Mouse (Mus musculus) forebrain, embryonic 14.5 days (tissue): ENCODE measurements at regions not wholly inside any gene's neighbourhood (a gene's known extent, or its start where the extent isn't known, plus 50 kb on each side); places are given as distances from the start of the nearest gene placed in this dataset.

Experiments used
- ATAC-seq: fragments of 200-750 bp; cut with Nextera tagmentation; 2 replicates; pipeline ENCODE4 v1.8.0; 2017; ENCODE audit warnings: mild to moderate bottlenecking, moderate library complexity
- DNase-seq: peaks from one replicate; pipeline ENCODE4 v3.0.0-alpha.2; 2015; ENCODE audit warnings: low spot score
- H3K27ac ChIP-seq: fragments of 300-500 bp; sonication (generic); 2 replicates; pipeline ENCODE4 v1.5.1; 2014; ENCODE audit warnings: low read depth, mild to moderate bottlenecking, control low read depth, low read length, moderate library complexity
- H3K27me3 ChIP-seq: fragments of 300-500 bp; sonication (generic); replicated peaks from 2 replicates; pipeline ENCODE4 v1.6.1; 2014; ENCODE audit warnings: low read length, control low read depth, mixed read lengths; ENCODE audit not compliant: control insufficient read depth, insufficient read depth
- H3K36me3 ChIP-seq: fragments of 300-500 bp; sonication (generic); 2 replicates; pipeline ENCODE4 v1.6.1; 2014; ENCODE audit warnings: low read length, control low read depth; ENCODE audit not compliant: control insufficient read depth, insufficient read depth
- H3K4me1 ChIP-seq: fragments of 300-500 bp; sonication (generic); 2 replicates; pipeline ENCODE4 v1.6.1; 2014; ENCODE audit warnings: antibody characterized with exemption, low read length, control low read depth; ENCODE audit not compliant: control insufficient read depth, insufficient read depth
- H3K4me2 ChIP-seq: fragments of 300-500 bp; sonication (generic); 2 replicates; pipeline ENCODE4 v1.6.1; 2014; ENCODE audit warnings: mild to moderate bottlenecking, control low read depth, low read length
- H3K4me3 ChIP-seq: fragments of 300-500 bp; sonication (generic); 2 replicates; pipeline ENCODE4 v1.5.1; 2014; ENCODE audit warnings: low read depth, low read length, control low read depth
- H3K9ac ChIP-seq: fragments of 300-500 bp; sonication (generic); 2 replicates; pipeline ENCODE4 v1.6.1; 2014; ENCODE audit warnings: mild to moderate bottlenecking, low read length, control low read depth, moderate library complexity
- H3K9me3 ChIP-seq: fragments of 300-500 bp; sonication (generic); replicated peaks from 2 replicates; pipeline ENCODE4 v1.6.1; 2016; ENCODE audit warnings: low read length, control low read depth, mixed read lengths; ENCODE audit not compliant: control insufficient read depth
- WGBS: fragments of 180-500 bp; shearing (Covaris S2); extraction: QIAGEN DNeasy Blood & Tissue Kit; methylation state at CpG from one replicate; pipeline ENCODE4 v1.1.7; 2014; 5-methylcytosine and 5-hydroxymethylcytosine counted together

GRCm38 (mm10) chr2:172132623-172133332, 89.5 kb upstream of the Cbln4 start:
- DNase-seq (peak; percentile 76), ATAC-seq (peak; percentile 48)
- H3K4me1 ChIP-seq = no peaks in the 10 kb centered on the region
- H3K9ac ChIP-seq = no peak overlapping the region
- 60% methylated on average over 15 of the region's 15 CpGs for WGBS
- H3K9me3 ChIP-seq = no peaks in the 10 kb centered on the region
- peak overlapping the region; percentile 17; the same call in 1 of the 2 replicates for H3K27ac ChIP-seq
- H3K4me3 ChIP-seq = no peak overlapping the region
- no peaks in the 10 kb centered on the region for H3K36me3 ChIP-seq
- no peaks in the 10 kb centered on the region for H3K27me3 ChIP-seq
- H3K4me2 ChIP-seq = no peak overlapping the region

GRCm38 (mm10) chr2:172140080-172140479, 96.8 kb upstream of the Cbln4 start:
- H3K27me3 ChIP-seq = no peaks in the 10 kb centered on the region
- no peaks in the 10 kb centered on the region for H3K9me3 ChIP-seq
- H3K4me3 ChIP-seq = no peak overlapping the region
- no peaks in the 10 kb centered on the region for H3K36me3 ChIP-seq
- H3K4me2 ChIP-seq = no peak overlapping the region
- DNase-seq (no peak), ATAC-seq (no peak)
- no peak overlapping the region for H3K9ac ChIP-seq
- H3K4me1 ChIP-seq = 0 out of 2 replicates have a peak, but pooled peaks cover 3% of the 10 kb centered on the region
- no peak overlapping the region for H3K27ac ChIP-seq
- 29% methylated on average over 6 of the region's 6 CpGs for WGBS

GRCm38 (mm10) chr2:172143269-172143668, 100.0 kb upstream of the Cbln4 start:
- DNase-seq = no peak
- Histone ChIP-seq H3K27me3 (no peaks in the 10 kb centered on the region), H3K4me3 (no peak overlapping the region), H3K4me1 (0 out of 2 replicates have a peak, but pooled peaks cover 3% of the 10 kb centered on the region), H3K27ac (no peak overlapping the region), H3K4me2 (no peak overlapping the region), H3K9me3 (no peaks in the 10 kb centered on the region), H3K36me3 (no peaks in the 10 kb centered on the region), H3K9ac (no peak overlapping the region)
- no peak for ATAC-seq
- WGBS = 87% methylated on average over 9 of the region's 9 CpGs

- H3K9ac ChIP-seq = no peak overlapping the region
- no peaks in the 10 kb centered on the region for H3K36me3 ChIP-seq
- H3K9me3 ChIP-seq = no peaks in the 10 kb centered on the region
- no peak for ATAC-seq
- H3K4me3 ChIP-seq = no peak overlapping the region
- WGBS = 90% methylated on average over 4 of the region's 4 CpGs
- no peaks in the 10 kb centered on the region for H3K4me1 ChIP-seq
- no peaks in the 10 kb centered on the region for H3K27me3 ChIP-seq
- H3K4me2 ChIP-seq = no peak overlapping the region
- no peak for DNase-seq
- no peak overlapping the region for H3K27ac ChIP-seq
Observed at GRCm38 (mm10) chr2:172148736-172149135, 99.6 kb upstream of the Mc3r start.

- Histone ChIP-seq H3K4me3 (no peak overlapping the region), H3K9me3 (no peaks in the 10 kb centered on the region), H3K9ac (no peak overlapping the region), H3K36me3 (no peaks in the 10 kb centered on the region), H3K4me1 (no peaks in the 10 kb centered on the region), H3K4me2 (no peak overlapping the region), H3K27ac (no peak overlapping the region), H3K27me3 (no peaks in the 10 kb centered on the region)
- WGBS = 89% methylated on average over 4 of the region's 4 CpGs
- DNase-seq (no peak), ATAC-seq (no peak)
Observed at GRCm38 (mm10) chr2:172149734-172150133, 98.6 kb upstream of the Mc3r start.

- no peak for ATAC-seq
- 79% methylated on average over 1 of the region's 1 CpGs for WGBS
- H3K4me3 ChIP-seq = no peak overlapping the region
Observed at GRCm38 (mm10) chr2:172150898-172151297, 97.4 kb upstream of the Mc3r start.

GRCm38 (mm10) chr2:172159909-172160308, 88.4 kb upstream of the Mc3r start:
- DNase-seq = no peak

More at GRCm38 (mm10) chr2:172150898-172151297, 97.4 kb upstream of the Mc3r start:
- H3K9ac ChIP-seq = no peak overlapping the region
- H3K4me1 ChIP-seq = no peaks in the 10 kb centered on the region
- no peaks in the 10 kb centered on the region for H3K9me3 ChIP-seq
- no peak overlapping the region for H3K27ac ChIP-seq
- DNase-seq = no peak
- H3K4me2 ChIP-seq = no peak overlapping the region
- H3K36me3 ChIP-seq = no peaks in the 10 kb centered on the region
- H3K27me3 ChIP-seq = no peaks in the 10 kb centered on the region

GRCm38 (mm10) chr2:172177371-172177770, 70.9 kb upstream of the Mc3r start:
- H3K36me3 ChIP-seq = no peaks in the 10 kb centered on the region
- H3K4me2 ChIP-seq = no peak overlapping the region
- no peak overlapping the region for H3K27ac ChIP-seq
- whole genome bisulfite sequencing = 78% methylated on average over 10 of the region's 10 CpGs
- no peaks in the 10 kb centered on the region for H3K9me3 ChIP-seq
- H3K9ac ChIP-seq = no peak overlapping the region
- ATAC-seq (no peak), DNase-seq (no peak)
- no peak overlapping the region for H3K4me3 ChIP-seq
- H3K27me3 ChIP-seq = no peaks in the 10 kb centered on the region
- no peaks in the 10 kb centered on the region for H3K4me1 ChIP-seq

More at GRCm38 (mm10) chr2:172159909-172160308, 88.4 kb upstream of the Mc3r start:
- Histone ChIP-seq H3K9ac (no peak overlapping the region), H3K4me2 (no peak overlapping the region), H3K27me3 (no peaks in the 10 kb centered on the region), H3K36me3 (no peaks in the 10 kb centered on the region), H3K4me3 (no peak overlapping the region), H3K4me1 (no peaks in the 10 kb centered on the region), H3K27ac (no peak overlapping the region), H3K9me3 (no peaks in the 10 kb centered on the region)
- WGBS = 94% methylated on average over 16 of the region's 16 CpGs
- ATAC-seq = no peak

GRCm38 (mm10) chr2:172179301-172179700, 69.0 kb upstream of the Mc3r start:
- DNase-seq (no peak), ATAC-seq (no peak)
- Histone ChIP-seq H3K4me1 (no peaks in the 10 kb centered on the region), H3K4me3 (no peak overlapping the region), H3K27ac (no peak overlapping the region), H3K36me3 (no peaks in the 10 kb centered on the region), H3K9ac (no peak overlapping the region), H3K27me3 (no peaks in the 10 kb centered on the region), H3K4me2 (no peak overlapping the region), H3K9me3 (no peaks in the 10 kb centered on the region)
- 38% methylated on average over 4 of the region's 4 CpGs for WGBS
